Mouse (Mus musculus): ENCODE measurements around the gene Angptl8.

GRCm38 (mm10) chr9:21806363-21806762, 28.9 kb upstream of the Angptl8 start:
- TF ChIP-seq POLR2A (IDR thresholded peaks at IDR 0.05; ENCODE audit: borderline replicate concordance, insufficient read depth, low read length): no peak
- TF ChIP-seq CTCF (IDR thresholded peaks at IDR 0.05; ENCODE audit: borderline replicate concordance, insufficient read depth, low read depth, low read length): no peak

Measured in cerebellum, adult 2 months (tissue).